Mouse (Mus musculus): ENCODE results near the gene Gorasp1. TPM values are rescaled to one million over a fixed set of nuclear protein-coding genes. Genes with fewer than 3 reads are reported as not detected.

The Gorasp1 gene
- total RNA-seq, 2 experiments from 2014 or later, result 3.9 to 4.5 TPM

Other genes with a start within 250 kb of the Gorasp1 start
- gene Scn10a, start 218.2 kb downstream of the Gorasp1 start, total RNA-seq (2015), result not detected in 2 replicates
- gene Scn10a, start 218.2 kb downstream of the Gorasp1 start, total RNA-seq (2017), result not detected in 2 replicates
- not detected in 2 replicates for gene Scn11a, start 112.1 kb downstream of the Gorasp1 start, total RNA-seq (2015)
- not detected in 2 replicates for gene Scn11a, start 112.1 kb downstream of the Gorasp1 start, total RNA-seq (2017)
- gene Wdr48, start 42.7 kb downstream of the Gorasp1 start, total RNA-seq (2015), result 49.1 and 62.1 TPM in 2 replicates
- gene Wdr48, start 42.7 kb downstream of the Gorasp1 start, total RNA-seq (2017), result 40.8 and 56.3 TPM in 2 replicates
- 0.22 and 0.41 TPM in 2 replicates for gene Ttc21a, start within 50 bp of the Gorasp1 start, total RNA-seq (2015)
- gene Ttc21a, start within 50 bp of the Gorasp1 start, total RNA-seq (2017), result 0.28 and 0.55 TPM in 2 replicates
- 7.9 and 11.6 TPM in 2 replicates for gene Csrnp1, start 47.1 kb upstream of the Gorasp1 start, total RNA-seq (2015)
- 11.8 and 12.5 TPM in 2 replicates for gene Csrnp1, start 47.1 kb upstream of the Gorasp1 start, total RNA-seq (2017)
- 0.09 TPM in 1 of 2 replicates, not detected in the other for gene Xirp1, start 86.0 kb upstream of the Gorasp1 start, total RNA-seq (2015)
- gene Xirp1, start 86.0 kb upstream of the Gorasp1 start, total RNA-seq (2017), result not detected in 2 replicates
- 88.0 and 95.4 TPM in 2 replicates for gene Cx3cr1, start 132.3 kb upstream of the Gorasp1 start, total RNA-seq (2015)
- gene Cx3cr1, start 132.3 kb upstream of the Gorasp1 start, total RNA-seq (2017), result 111 and 114 TPM in 2 replicates
- not detected in 2 replicates for gene Ccr8, start 154.5 kb upstream of the Gorasp1 start, total RNA-seq (2015)
- gene Ccr8, start 154.5 kb upstream of the Gorasp1 start, total RNA-seq (2017), result not detected in 2 replicates
- 19.1 and 21.9 TPM in 2 replicates for gene Slc25a38, start 172.8 kb upstream of the Gorasp1 start, total RNA-seq (2015)
- gene Slc25a38, start 172.8 kb upstream of the Gorasp1 start, total RNA-seq (2017), result 26.6 and 32.4 TPM in 2 replicates
- 2,172 and 2,241 TPM in 2 replicates for gene Rpsa, start 190.1 kb upstream of the Gorasp1 start, total RNA-seq (2015)
- 3,573 and 3,619 TPM in 2 replicates for gene Rpsa, start 190.1 kb upstream of the Gorasp1 start, total RNA-seq (2017)
- not detected in 2 replicates for gene Mobp, start 212.1 kb upstream of the Gorasp1 start, total RNA-seq (2015)
- not detected in 2 replicates for gene Mobp, start 212.1 kb upstream of the Gorasp1 start, total RNA-seq (2017)